Mouse (Mus musculus) layer of hippocampus, postnatal 25 days (tissue): ENCODE data around the gene Sh3pxd2b. TPM values are rescaled to one million over a fixed set of nuclear protein-coding genes. Genes with fewer than 3 reads are reported as not detected.

ENCODE experiments used
- DNase-seq, 2 experiments: peaks; one replicate each; pipeline ENCODE4 v3.0.0; 2022; ENCODE audit warnings: mixed read lengths in 2 of 2, low spot score in 1 of 2; ENCODE audit errors: extremely low spot score in 1 of 2
- total RNA-seq, 2 experiments: library from RNA; stranded (reverse); gene quantifications; 2 replicates each; pipeline ENCODE4 v1.2.3; 2021

Gene Sh3pxd2b
- total RNA-seq, 2 experiments from 2014 or later = 9.8 to 10.9 TPM

GRCm38 (mm10) chr11:32339131-32339531 is 8.5 kb upstream of the Sh3pxd2b start:
- no peak for DNase-seq

GRCm38 (mm10) chr11:32340476-32341473 is 6.8 kb upstream of the Sh3pxd2b start:
- DNase-seq = no peak

DNA sequence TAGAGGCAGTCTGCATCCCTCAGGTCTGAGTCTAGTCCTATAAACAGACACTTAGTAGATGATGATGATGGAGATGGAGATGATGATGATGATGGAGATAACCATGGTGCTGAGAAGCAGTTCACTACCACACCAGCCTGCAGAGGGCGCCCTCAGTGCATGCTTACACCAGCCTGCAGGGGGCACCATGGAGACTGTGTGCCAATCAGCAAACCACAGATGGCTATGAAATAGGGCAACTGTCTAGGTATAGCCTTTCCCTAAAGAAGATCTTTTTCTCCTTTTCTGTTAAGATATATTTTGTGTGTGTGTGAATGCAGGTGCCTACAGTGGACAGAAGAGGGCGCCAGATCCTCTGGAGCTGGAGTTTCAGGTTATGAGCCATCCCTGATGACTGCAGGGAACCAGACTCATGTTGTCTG is 4.8 kb upstream of the Sh3pxd2b start:
- peak; percentile 30 to 64 for DNase-seq

GRCm38 (mm10) chr11:32343350-32343749 is 4.3 kb upstream of the Sh3pxd2b start:
- DNase-seq = no peak

GRCm38 (mm10) chr11:32345504-32346297 is 1.9 kb upstream of the Sh3pxd2b start:
- DNase-seq = no peak

- no peak for DNase-seq
Observed at GRCm38 (mm10) chr11:32347264-32347606, 385 bp upstream of the Sh3pxd2b start.

DNA sequence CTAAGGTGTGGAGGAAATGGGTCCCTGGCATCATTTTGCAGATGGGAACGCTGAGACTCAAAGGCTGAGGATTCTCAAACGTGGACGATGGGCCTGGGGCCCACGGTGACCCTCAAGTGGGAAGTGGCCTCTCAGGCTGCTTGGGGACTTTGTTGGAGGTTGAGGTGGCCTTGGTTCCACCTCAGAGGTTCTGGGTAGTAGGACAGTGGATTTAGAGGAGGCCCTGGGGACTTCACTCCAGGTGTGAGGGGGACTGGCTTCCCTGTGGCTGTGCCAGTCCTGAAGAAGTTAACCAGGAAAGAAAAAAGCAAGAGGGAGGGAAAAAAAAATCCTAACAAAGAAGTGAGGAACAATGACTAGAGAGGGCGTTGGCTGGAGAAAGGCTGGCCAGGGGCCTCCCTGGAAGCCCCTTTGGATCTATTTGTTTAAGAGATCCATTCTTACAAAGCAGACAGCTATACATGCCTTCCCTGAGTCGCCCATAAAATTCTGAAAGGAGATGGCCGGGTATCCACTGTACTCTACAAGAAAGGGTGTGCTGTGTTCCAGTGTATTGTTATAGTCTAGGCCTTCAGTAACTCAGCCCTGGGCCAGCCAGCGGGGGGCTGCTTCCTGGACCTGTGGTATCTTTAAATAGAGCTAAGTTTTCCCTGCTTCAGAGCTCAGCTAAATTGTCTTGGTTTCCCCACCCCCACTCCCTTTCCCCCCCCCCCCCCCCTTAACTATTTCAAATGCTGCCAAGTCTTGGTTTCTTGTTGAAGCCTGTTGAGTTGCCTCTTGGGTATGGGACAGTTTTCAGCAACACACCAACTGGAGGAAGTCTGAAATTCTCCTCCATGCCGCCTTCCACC is 1.0 kb downstream of the Sh3pxd2b start:
- DNase-seq = no peak

- no peak for DNase-seq
Observed at GRCm38 (mm10) chr11:32349284-32349953, 1.8 kb downstream of the Sh3pxd2b start.

DNA sequence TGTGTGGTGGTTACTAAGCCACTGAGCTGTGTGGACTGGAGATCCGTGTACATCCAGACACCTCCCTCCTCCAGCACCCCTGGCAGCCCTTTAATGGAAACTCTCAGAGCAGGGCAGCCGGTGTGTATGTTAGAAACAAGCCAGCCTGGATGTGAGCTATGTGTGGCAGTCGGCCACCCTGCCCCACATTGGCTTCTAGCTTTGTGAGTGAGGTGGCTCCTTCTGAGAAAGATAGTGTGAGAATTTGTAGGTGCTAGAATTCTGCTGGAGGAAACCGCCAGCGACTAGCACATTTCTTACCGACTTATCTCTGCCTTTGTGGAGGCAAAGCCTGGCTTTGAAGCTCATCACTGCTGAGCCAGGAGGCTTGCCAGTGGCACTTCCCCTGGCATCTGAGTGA is 5.3 kb downstream of the Sh3pxd2b start:
- no peak for DNase-seq

GRCm38 (mm10) chr11:32355377-32355776 is 7.8 kb downstream of the Sh3pxd2b start:
- DNase-seq = no peak

DNA sequence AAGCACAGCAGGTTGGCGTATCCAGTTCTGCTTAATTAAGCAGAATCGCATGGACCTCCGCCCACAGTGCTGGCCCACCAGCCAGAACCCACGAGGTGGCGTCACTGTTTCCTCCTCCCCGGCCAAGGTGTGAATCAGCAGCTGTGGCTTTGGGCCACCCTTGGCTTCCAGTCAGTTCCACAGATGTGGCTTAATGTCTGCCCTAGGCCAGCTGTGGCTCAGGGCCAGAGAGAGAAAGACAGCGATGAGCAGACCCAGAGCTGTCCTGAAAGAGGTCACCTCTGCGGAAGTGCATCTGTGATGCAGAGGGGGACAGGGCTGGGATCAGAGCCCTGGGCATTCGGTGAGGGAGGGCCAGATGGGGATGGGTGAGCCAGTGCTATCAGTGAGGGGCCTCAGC is 10.1 kb downstream of the Sh3pxd2b start:
- no peak for DNase-seq

DNA sequence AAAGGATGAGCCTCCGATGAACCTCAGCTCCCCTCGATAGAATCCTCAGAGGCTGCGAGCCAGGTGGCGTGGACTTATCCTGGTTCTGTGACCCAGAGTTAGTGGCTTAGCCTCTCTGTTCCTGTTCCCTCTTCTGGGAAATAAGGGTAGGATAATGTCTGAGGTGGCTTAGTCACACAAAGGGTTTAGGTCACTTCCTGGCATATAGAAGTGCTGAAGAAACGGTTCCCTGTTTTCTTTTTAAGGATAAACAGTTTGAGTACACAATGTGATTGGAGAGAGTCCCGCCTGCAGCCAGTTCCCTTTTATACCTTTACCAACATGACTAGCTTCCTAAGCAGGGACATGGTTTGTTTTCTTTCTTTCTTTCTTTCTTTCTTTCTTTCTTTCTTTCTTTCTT is 10.8 kb downstream of the Sh3pxd2b start:
- no peak for DNase-seq

DNA sequence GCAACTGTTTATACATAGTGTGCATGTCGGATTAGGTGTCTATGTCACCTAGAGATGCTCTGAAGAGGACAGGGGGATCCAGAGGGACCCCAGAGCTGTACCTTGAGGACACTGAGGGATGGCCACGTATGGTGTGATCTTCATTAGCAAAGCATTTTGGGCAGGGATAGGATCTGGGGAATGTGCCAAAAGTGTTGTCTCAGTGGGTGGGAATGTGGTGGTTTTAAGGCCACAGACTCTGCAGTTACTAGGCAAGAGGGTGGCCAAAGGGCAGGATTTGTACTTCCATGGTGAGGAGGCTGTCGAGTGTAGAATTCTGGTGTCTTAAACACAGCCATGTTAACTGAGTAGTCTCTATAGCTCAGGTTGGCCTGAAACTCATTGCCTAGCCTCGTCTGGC is 11.9 kb downstream of the Sh3pxd2b start:
- DNase-seq = no peak

GRCm38 (mm10) chr11:32361774-32362173 is 14.2 kb downstream of the Sh3pxd2b start:
- DNase-seq = no peak

DNA sequence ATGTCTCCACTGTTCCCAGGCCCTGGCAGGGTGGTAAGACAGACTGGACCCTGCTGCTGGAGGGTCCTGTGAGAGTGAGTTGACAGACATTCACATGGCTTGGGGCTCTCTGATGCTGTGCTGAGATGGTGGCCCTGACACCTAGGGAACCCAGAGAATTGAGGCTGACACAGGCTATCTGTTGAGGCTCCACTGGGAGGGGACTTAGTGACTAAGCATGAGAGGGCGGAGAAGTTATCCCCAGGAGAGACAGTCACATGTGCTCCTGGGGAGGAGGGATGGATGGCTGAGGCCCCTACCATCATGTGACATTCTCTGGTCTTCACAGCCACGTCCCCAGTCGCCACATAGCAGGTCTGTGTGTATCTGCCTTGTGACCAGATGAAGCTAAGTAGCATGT is 15.6 kb downstream of the Sh3pxd2b start:
- DNase-seq = no peak

GRCm38 (mm10) chr11:32363610-32364220 is 16.1 kb downstream of the Sh3pxd2b start:
- DNase-seq = peak in 1 of 2 experiments; percentile 59

- no peak for DNase-seq
Observed at GRCm38 (mm10) chr11:32364375-32364774, 16.8 kb downstream of the Sh3pxd2b start.

GRCm38 (mm10) chr11:32365498-32365897 is 17.9 kb downstream of the Sh3pxd2b start:
- DNase-seq = no peak

DNA sequence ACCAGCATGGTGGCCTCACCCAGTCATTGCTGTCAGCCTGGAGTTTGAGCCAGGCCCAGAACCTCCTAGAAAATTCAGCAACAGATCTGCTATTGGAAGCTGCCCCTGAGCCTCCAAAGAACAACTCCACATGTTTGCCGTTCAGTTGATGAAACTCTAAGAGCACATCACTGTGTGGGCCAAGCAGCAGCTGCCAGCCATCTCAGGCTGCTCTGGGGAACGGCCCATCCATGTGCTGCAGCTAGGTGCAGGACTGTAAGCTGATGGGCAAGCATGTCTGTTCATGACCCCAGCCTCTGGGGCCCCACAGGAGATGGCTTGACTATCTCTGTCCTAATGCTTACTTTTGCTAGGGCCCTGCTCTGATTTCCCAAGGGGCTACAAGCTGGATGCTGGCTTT is 19.4 kb downstream of the Sh3pxd2b start:
- no peak for DNase-seq
